Mouse (Mus musculus) brain, embryonic 14.5 days (tissue): ENCODE measurements around the gene Serpina1a. TPM values are rescaled to one million over a fixed set of nuclear protein-coding genes. Genes with fewer than 3 reads are reported as not detected.
"Not testable (repeated sequence)": the region's sequence is repeated elsewhere in the genome, so short reads cannot be mapped to it uniquely, and the experiment has no call there.

Experiments
- DNase-seq: peaks from one replicate; pipeline ENCODE4 v3.0.0-alpha.2; 2011; ENCODE audit warnings: low read depth
- CTCF ChIP-seq: fragments of 200-500 bp; IDR thresholded peaks from 2 replicates; pipeline ENCODE4 v1.5.1; 2012; ENCODE audit warnings: inconsistent platforms, mild to moderate bottlenecking, moderate library complexity, borderline replicate concordance; ENCODE audit not compliant: insufficient read depth, insufficient read length; ENCODE audit errors: extremely low read depth
- polyA plus RNA-seq: library from polyadenylated mRNA; depleted of rRNA; stranded (reverse); fragments of >200 nt; gene quantifications from 2 replicates; pipeline ENCODE4 v1.2.3, GENCODE M21; 2012; rRNA removed

The Serpina1a gene
- polyA plus RNA-seq, result 0.12 TPM in 1 of 2 replicates, not detected in the other

- DNase-seq, result not testable (repeated sequence)
These were observed at the start of gene Serpina1a for GRCm38 (mm10) chr12:103863101-103863974. Gene Serpina1a, minus strand, starts transcription at chr12:103863562.

- not testable (repeated sequence) for DNase-seq
These were observed 45.8 kb upstream of the Serpina1a start for GRCm38 (mm10) chr12:103909181-103909580.

GRCm38 (mm10) chr12:103907746-103908145, 44.4 kb upstream of the Serpina1a start:
- not testable (repeated sequence) for DNase-seq

- DNase-seq, result not testable (repeated sequence)
These were observed 41.5 kb upstream of the Serpina1a start, which contains the start of gene Serpina1c for GRCm38 (mm10) chr12:103904837-103905340. Gene Serpina1c, minus strand, starts transcription at chr12:103904887.

- not testable (repeated sequence) for DNase-seq
These were observed 38.6 kb upstream of the Serpina1a start for GRCm38 (mm10) chr12:103901929-103902328.

- not testable (repeated sequence) for DNase-seq
These were observed 3.5 kb upstream of the Serpina1a start for GRCm38 (mm10) chr12:103866873-103867272.

- TF ChIP-seq CTCF, result no peak
- no peak for DNase-seq
These were observed 2.4 kb downstream of the Serpina1a start for GRCm38 (mm10) chr12:103860976-103861375.

GRCm38 (mm10) chr12:103860571-103860970, 2.8 kb downstream of the Serpina1a start:
- not testable (repeated sequence) for DNase-seq

- not testable (repeated sequence) for DNase-seq
These were observed 3.8 kb downstream of the Serpina1a start for GRCm38 (mm10) chr12:103859584-103859983.

GRCm38 (mm10) chr12:103853032-103853431, 10.3 kb downstream of the Serpina1a start:
- DNase-seq, result not testable (repeated sequence)

GRCm38 (mm10) chr12:103830273-103830672, 33.1 kb downstream of the Serpina1a start, which contains the start of gene Serpina1b:
Gene Serpina1b, minus strand, starts transcription at chr12:103830373.
- not testable (repeated sequence) for DNase-seq

GRCm38 (mm10) chr12:103827661-103828372, 35.5 kb downstream of the Serpina1a start:
- DNase-seq, result not testable (repeated sequence)

GRCm38 (mm10) chr12:103823826-103824225, 39.5 kb downstream of the Serpina1a start:
- not testable (repeated sequence) for DNase-seq

Other genes with a start within 250 kb of the Serpina1a start
- gene Serpina10, start 232.1 kb downstream of the Serpina1a start, polyA plus RNA-seq, result not detected in 2 replicates
- 0.26 TPM in 1 of 2 replicates, not detected in the other for gene Serpina6, start 206.3 kb downstream of the Serpina1a start, polyA plus RNA-seq
- not detected in 2 replicates for gene Serpina16, start 187.4 kb downstream of the Serpina1a start, polyA plus RNA-seq
- not detected in 2 replicates for gene Serpina1f, start 168.0 kb downstream of the Serpina1a start, polyA plus RNA-seq
- not detected in 2 replicates for gene Serpina1d, start 90.0 kb downstream of the Serpina1a start, polyA plus RNA-seq
- gene Serpina1b, start 33.2 kb downstream of the Serpina1a start, polyA plus RNA-seq, result 0.14 and 0.20 TPM in 2 replicates
- 0.45 TPM in 1 of 2 replicates, not detected in the other for gene Serpina1c, start 41.3 kb upstream of the Serpina1a start, polyA plus RNA-seq
- 0.12 TPM in 1 of 2 replicates, not detected in the other for gene Serpina1e, start 95.4 kb upstream of the Serpina1a start, polyA plus RNA-seq
- gene Serpina11, start 126.4 kb upstream of the Serpina1a start, polyA plus RNA-seq, result not detected in 2 replicates
- gene Serpina9, start 150.2 kb upstream of the Serpina1a start, polyA plus RNA-seq, result 0.04 TPM in 1 of 2 replicates, not detected in the other
- gene Serpina12, start 180.9 kb upstream of the Serpina1a start, polyA plus RNA-seq, result not detected in 2 replicates
- gene Serpina5, start 237.6 kb upstream of the Serpina1a start, polyA plus RNA-seq, result not detected in 2 replicates
- not detected in 2 replicates for gene Serpina3a, start 249.2 kb upstream of the Serpina1a start, polyA plus RNA-seq